Mouse (Mus musculus) right cerebral cortex, adult 18-20 months (tissue): ENCODE measurements at regions not wholly inside any gene's neighbourhood (a gene's known extent, or its start where the extent isn't known, plus 50 kb on each side); places are given as distances from the start of the nearest gene placed in this dataset.

Experiments
- DNase-seq: peaks from one replicate; pipeline ENCODE4 v3.0.0; 2022; ENCODE audit warnings: mixed read lengths

- peak; percentile 65 for DNase-seq
Measured at GRCm38 (mm10) chr9:61862071-61862480, 52.3 kb downstream of the Rplp1 start.

GRCm38 (mm10) chr9:61860147-61860546, 54.2 kb downstream of the Rplp1 start:
- DNase-seq: peak; percentile 39

DNA sequence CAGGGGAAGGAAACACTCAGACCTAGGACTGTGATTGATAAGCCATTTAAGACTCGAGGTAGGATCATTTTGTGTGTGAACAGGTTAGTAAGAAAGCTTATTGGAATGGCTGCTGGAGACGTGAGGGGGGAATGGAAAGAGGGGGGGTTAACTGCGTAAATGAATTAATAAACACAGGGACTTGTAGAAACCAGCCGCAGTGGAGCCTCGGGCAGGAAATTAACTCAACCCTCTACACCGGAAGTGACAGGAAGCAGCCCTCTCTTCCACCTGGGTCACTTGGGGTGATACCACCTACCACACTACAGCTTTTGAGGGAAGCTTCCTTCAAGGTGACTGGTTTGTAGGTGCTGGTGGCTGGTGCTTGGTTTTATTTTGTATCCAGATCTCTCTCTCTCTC, 54.9 kb downstream of the Rplp1 start:
- no peak for DNase-seq

DNA sequence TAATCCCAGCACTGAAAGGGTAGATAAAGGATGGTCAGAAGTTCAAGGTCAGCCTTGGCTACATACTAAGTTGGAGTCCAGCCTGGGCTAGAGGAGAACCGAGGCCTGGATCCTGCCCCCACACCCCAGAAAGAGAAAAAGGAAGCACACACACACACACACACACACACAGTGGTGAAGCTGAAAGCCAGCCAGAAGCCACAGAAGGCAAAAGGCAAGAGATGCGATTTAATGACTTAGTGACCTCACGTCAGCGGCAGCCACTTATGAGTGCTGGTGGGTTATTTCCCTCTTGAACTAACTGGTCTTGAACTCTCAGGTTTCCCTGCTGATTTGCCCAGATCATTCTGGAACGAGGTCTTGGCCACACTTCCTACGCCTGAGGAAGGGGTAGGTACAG, 56.5 kb downstream of the Rplp1 start:
- no peak for DNase-seq

GRCm38 (mm10) chr9:61856686-61857085, 57.7 kb downstream of the Rplp1 start:
- DNase-seq: no peak

- no peak for DNase-seq
Measured at GRCm38 (mm10) chr9:61855686-61856085, 58.7 kb downstream of the Rplp1 start.

- no peak for DNase-seq
Measured at GRCm38 (mm10) chr9:61853841-61854240, 60.5 kb downstream of the Rplp1 start.

- DNase-seq: no peak
Measured at GRCm38 (mm10) chr9:61851331-61851730, 63.0 kb downstream of the Rplp1 start.

DNA sequence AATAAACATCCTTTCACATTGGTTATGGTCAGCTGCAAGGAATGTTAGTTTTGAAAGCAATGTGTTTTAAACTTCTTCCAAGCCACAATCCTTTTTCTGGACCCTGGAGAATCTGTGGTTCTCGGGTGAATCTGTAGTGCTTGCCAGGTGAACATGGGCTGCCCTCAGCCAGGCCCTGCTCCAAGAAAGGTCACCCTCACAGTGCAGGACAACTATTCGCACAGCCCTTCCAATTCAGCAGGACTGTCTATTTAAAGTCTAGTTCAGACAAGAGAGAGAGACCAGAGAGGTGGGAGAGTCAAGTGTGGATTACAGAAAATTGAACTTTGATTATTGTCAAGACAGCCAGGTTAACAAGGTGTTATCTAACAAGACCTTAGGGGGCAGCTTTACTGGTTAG, 65.9 kb downstream of the Rplp1 start:
- DNase-seq: no peak

DNA sequence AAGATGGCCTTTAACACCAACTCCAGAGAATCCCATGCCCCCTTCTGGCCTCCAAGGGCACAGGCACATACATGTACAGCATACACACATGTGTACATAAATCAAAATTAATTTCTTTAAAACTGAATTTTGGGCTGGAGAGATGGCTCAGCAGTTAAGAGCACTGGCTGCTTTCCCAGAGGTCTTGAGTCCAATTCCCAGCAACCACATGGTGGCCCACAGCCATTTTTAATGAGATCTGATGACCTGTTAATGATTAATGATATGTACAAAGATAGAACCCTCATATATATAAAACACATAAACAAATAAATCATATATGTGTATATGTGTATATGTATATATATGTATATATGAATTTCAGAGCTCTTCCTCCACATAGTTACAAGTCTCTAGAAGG, 66.8 kb downstream of the Rplp1 start:
- no peak for DNase-seq

DNA sequence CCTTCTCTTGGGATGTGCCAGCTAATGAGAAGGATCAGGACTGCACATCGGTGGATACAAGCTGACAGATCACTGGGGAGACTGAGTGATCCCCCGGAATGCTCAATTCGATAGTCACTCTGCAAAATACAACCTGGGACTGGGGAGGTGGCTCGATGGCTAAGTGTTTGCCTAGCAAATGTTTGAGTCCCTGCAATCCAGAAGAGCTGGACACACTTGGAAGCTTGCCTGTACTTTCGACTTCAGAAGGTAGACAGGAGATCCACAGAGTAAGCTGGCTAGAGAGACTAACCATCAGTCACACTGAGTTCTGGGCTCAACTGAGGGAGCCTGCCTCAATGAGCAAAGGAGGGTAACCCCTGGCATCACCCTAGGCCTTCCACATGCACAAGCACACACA, 69.7 kb downstream of the Rplp1 start:
- DNase-seq: no peak

- DNase-seq: no peak
Measured at GRCm38 (mm10) chr9:61844141-61844540, 70.2 kb downstream of the Rplp1 start.

- DNase-seq: no peak
Measured at GRCm38 (mm10) chr9:61843513-61843912, 70.8 kb downstream of the Rplp1 start.

DNA sequence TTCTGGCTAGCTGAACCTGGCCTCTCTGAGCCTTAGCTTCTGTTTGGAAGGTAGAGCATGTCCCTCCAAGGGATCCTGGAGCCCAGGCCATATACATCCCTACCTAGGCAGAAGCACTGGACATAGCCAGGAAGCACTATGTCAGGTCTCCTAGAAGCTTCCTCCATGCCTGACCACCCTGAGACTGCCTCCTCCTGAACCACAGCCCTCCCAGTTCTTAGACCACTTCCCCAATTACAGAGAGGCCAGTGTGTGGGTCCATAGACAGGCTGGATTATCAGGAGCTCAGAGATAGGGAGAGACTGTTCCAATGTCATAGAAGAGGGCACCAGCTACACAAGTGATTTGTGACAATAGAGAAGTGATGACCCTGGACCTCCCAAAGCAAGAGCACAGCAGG, 72.0 kb downstream of the Rplp1 start:
- DNase-seq: no peak

DNA sequence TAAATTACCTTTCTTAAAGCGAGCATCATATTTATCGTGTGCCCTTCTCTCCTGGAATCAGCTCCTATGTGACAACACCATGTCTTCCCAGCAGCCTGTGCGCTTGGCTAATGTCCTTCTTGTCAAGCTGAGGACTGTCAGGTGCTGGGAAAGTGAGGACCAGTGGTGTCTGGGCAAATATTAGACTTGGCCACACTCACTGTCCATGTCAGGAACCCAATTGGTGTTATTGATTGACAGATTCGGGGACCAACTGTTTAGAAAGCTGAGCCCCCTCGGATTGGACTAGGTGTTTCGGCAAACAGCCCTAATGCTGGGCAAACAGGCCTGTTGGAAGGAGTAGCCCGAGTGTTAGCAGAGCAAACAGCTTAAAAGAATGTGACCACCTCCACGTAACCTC, 73.1 kb downstream of the Rplp1 start:
- no peak for DNase-seq

DNA sequence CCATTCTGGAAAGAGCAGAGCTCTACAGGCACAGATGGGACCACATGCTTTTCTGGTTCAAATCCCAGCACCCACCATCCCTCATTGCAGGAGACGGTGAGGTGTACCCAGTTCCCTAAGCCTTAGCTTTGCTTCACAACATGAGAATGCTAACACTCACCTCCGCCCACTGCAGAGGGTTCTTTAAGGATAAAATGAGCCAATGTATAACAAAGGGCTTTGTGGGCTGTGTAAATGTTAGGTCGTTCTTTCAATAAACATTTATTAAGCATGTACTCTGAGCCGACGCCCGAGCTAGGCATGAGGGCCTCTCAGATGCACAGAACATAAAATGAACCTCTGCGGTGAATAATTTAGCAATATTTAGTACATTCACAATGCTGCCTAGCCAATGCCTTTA, 74.0 kb downstream of the Rplp1 start:
- DNase-seq: no peak

DNA sequence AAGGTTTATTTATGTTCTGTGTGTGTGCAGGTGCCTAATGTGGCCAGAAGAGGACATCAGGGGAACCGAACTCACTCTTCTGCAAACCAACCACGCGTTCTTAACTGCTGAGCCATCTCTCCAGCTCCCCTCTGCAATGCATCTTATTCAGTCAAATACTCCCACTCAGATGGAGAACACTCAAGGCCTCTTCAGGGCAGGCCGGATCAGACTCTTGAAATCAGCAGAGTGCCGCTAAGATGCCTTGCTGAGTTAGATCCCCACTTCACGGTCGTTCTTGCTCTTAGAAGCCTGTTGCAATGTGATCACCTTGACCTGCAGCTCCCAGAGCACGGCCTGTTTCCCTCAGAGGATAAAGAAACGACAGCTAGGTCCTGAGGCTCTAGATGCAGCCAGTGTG, 81.1 kb downstream of the Rplp1 start:
- DNase-seq: no peak

DNA sequence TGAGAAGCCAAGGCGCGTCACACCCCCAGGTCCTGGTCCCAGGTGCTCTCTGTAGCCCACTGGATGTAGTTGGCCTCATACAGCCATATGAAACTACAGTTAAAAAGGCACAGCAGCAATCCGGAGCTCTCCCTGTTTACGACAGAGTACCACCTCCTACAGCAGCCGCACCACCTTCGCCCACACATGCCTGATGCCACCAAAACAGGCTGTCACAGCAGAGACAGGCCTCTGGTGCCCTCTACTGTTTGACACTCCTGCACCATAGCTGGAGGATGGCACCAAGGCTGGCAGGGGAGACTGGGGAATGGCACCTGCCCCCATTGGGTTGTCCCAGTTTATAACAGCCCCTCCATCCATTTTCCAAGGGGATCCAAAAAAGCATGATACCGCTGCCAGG, 84.1 kb downstream of the Rplp1 start:
- DNase-seq: peak; percentile 90

GRCm38 (mm10) chr9:61829736-61830135, 84.6 kb downstream of the Rplp1 start:
- DNase-seq: peak; percentile 73

DNA sequence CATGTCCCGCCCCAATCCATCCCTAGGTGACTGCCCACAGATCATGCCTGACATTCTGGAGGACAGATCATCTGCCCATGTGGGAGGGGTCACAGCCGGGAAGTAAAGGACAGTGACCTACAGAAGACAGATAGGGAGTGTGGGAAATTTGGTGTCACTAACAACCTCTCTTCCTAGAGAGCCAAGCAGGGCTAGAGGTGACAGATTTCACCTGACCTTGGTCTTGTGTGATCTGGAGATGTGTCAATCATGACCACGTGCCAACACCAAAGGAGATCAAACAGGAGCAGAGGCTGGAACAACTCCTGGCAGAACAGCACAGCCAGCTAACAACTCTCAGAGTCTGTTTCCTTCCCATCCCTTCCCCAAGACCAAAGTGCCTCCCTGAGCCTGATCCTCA, 85.0 kb downstream of the Rplp1 start:
- no peak for DNase-seq

DNA sequence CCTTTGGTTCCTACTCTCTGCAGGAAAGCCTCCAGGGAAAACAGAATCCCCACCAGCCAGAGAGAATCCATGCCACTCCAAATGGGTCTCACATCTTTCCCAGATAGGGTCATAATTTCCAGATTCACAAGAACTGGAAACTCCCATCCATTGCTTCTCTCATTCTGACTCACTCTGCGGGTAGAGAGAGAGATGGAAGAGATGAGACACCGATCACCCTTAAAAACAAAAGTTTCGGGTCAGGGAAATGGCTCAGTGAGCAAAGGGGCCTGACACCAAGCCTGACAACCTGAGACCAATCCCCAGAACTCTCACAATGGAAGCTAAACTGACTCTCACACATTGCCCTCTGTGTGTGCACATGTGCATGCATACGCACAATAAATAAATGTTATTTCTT, 86.6 kb downstream of the Rplp1 start:
- DNase-seq: no peak

- DNase-seq: no peak
Measured at GRCm38 (mm10) chr9:61827014-61827413, 87.3 kb downstream of the Rplp1 start.

DNA sequence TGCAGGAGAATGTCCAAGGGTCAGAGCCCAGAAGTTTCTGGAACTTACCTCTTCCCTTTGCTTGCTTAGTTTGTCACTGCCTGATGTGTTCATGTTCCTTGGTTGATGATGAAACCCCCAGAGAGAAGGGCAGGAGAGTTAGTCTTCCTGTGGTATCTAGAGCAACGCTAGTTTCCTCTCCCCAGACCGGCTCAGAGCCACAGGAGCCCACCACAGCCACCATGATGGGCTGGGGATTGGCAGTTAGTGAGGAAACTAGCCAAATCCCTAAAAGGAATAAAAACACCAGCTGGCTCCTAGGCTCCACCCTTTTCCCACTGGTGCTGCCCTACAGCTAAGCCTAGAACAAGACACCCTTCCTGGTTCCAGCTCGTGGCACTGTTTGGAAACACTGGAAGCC, 87.9 kb downstream of the Rplp1 start:
- DNase-seq: no peak

DNA sequence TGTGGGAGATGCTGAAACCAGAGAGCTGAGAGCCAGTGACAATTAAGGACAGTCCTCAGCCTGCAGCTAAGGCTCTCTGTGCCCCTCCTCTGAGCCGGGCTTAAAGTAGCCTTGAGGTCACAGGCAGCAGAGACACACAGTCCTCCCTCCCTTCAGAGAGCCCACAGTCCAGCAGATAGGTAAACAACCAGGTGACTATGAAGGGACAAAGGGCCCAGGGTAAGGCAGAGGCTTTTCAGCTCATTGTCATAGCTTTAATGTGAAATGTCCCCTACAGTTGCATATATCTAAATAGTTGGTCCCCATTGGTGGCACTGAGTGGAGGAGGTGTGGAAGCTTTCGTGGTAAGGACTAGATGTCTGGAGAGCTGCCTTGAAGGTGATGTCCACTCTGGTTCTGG, 88.5 kb downstream of the Rplp1 start:
- DNase-seq: no peak

DNA sequence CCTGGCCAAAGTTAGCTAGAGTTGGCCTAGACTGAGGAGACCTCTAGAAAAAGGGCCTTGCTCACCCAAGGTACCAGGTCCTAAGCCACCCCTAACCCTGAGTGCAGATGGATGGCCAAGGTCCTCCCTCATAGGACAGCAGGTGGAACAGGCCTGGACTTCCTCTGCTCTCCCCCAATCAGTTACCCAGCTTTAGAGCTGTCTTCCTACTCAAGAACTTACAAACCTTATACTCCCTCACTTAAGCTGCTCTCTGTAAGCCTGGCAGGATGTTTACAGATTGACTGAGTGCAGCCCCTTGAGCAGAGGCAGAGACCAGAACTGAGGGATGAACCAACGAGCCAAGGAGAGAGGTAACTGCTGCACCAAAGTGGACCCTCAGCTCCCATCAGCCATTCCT, 94.5 kb downstream of the Rplp1 start:
- no peak for DNase-seq

GRCm38 (mm10) chr9:61816589-61817179, 97.7 kb downstream of the Rplp1 start:
- DNase-seq: no peak
